Mouse (Mus musculus) cortical plate, adult 2 months (tissue): ENCODE measurements around the gene Prdm1.

Source experiments
- CTCF ChIP-seq: fragments of 200-500 bp; IDR thresholded peaks from 2 replicates; pipeline ENCODE4 v1.5.1; 2011; ENCODE audit warnings: mild to moderate bottlenecking, control low read depth, low read length; ENCODE audit not compliant: insufficient read depth; ENCODE audit errors: extremely low read depth
- POLR2A ChIP-seq: fragments of 200-500 bp; IDR thresholded peaks from 2 replicates; pipeline ENCODE4 v1.6.1; 2011; ENCODE audit warnings: mild to moderate bottlenecking, low read length, control low read depth; ENCODE audit not compliant: insufficient read depth; ENCODE audit errors: extremely low read depth

DNA sequence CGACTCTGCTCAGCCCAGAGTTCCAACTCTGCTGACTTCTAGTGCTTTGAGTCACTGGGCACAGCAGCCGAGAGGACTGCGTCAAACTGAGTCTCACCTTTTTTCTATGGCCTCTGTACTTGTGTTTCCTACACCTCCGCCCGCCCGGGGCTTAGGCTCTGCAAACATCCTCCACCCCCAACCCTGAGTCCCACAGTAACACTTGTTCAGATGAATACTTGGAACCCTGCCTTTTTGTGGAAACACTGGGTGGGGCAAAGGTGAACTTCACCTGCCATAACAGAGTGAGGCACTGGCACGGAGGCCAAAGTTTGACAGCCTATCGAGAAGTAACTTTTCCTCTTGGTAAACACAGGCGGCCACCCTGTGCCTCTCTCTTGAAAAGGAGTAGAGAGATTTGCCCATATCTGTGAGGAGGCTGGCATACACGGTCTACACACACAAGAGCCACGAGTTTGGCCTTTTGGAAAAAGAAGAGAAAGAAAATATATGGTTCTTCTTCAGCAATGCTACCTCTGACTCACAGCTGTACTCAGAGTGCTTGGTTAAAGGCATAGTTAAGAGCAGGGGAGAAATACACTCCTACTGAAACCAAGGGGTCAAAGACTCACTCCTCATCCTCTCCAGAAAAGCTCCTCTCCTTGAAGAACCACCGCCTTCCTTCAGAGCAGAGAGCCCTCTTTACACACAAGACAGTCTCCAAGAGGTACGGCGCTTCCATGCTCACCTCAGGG is 80.7 kb downstream of the Prdm1 start:
- TF ChIP-seq CTCF (no peak), POLR2A (no peak)
